Mouse (Mus musculus) embryonic fibroblast, embryonic 13.5 days (primary cell): ENCODE data around the gene Tmem8b.

Source experiments
- CTCF ChIP-seq: IDR thresholded peaks from 2 replicates; pipeline ENCODE4 v1.5.1; 2011; ENCODE audit warnings: mild to moderate bottlenecking, control low read depth, low read length, moderate library complexity, borderline replicate concordance; ENCODE audit not compliant: insufficient read depth
- POLR2A ChIP-seq: IDR thresholded peaks from 2 replicates; pipeline ENCODE4 v1.6.1; 2011; ENCODE audit warnings: low read depth, mild to moderate bottlenecking, control low read depth, low read length, moderate library complexity

DNA sequence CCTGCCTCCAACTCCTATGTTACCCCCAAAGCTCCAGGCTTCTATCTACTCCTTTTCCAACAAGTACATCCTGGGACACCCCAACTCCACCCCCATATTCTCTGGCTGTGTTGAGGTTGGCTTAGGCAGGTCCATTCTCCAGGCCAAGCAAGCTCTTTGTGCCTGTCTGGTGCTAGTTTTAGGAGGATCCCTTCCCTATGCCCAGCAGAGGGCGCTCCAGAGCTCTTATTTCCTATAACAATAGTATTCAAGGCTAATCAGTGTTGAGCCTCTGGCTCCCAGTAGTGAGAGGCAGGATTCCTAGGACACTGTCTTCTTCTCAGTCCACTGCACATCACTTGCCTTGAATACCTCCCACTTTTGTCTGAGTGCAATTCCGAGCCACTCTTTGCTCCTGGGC, 3.3 kb downstream of the Tmem8b start:
- no peak for TF ChIP-seq POLR2A
- no peak for TF ChIP-seq CTCF
